Comparison of ENCODE assay signal across 26 mouse cellular contexts in genomic region chr6:113429965-113430364, GRCm38 (mm10). TPM values are rescaled to one million over a fixed set of nuclear protein-coding genes. Genes with fewer than 3 reads are reported as not detected.
A peak's percentile ranks its signal among the peaks of the same experiment; 100 is the strongest.
DNase-seq lines count a peak whose midpoint lies in the region; ATAC-seq and TF ChIP-seq lines count a peak whose summit lies in the region.
"Had no signal": no experiment of that assay in that cellular context is flagged by ENCODE, and none has a peak within 500 bp of the region (broad histone marks: within the 10 kb centered on the region; RNA-seq: fewer than 3 reads in every experiment).

No protein-coding gene starts in this region.

- no peak for ATAC-seq in liver, postnatal 0 days
- no peak for ATAC-seq in liver, embryonic 12.5 days
- 0 out of 2 replicates have a peak, but pooled peaks have one; percentile 37 for ATAC-seq in common myeloid progenitor, adult 5-6 weeks (replicated peaks; ENCODE audit: low read depth, poor library complexity, severe bottlenecking)
- ATAC-seq in forebrain, embryonic 15.5 days (replicated peaks) = no peak
- ATAC-seq: activated CD4-positive, CD25-positive, alpha-beta regulatory T cell, adult 4 months; forebrain, embryonic 13.5 days; forebrain, embryonic 16.5 days had no signal

- no peak for TF ChIP-seq EP300 in liver, postnatal 0 days (IDR thresholded peaks at IDR 0.05; ENCODE audit: low read depth)
- TF ChIP-seq EP300 in MEL (IDR thresholded peaks at IDR 0.05; ENCODE audit: low read depth in 1 of 2, low read length in 2 of 2) = no peak
- no peak for TF ChIP-seq EP300 in heart, adult 2 months (IDR thresholded peaks at IDR 0.05; ENCODE audit: insufficient read depth, low read depth, low read length)

- H3K4me3 ChIP-seq in liver, postnatal 0 days (ENCODE audit: low read depth, low read length) = no peak overlapping the region
- no peak overlapping the region for H3K4me3 ChIP-seq in liver, embryonic 12.5 days
- H3K4me3 ChIP-seq in MEL (ENCODE audit: control insufficient read depth in 1 of 2, insufficient read depth in 1 of 2, low read depth in 2 of 2, low read length in 2 of 2) = no peak overlapping the region
- no peak overlapping the region for H3K4me3 ChIP-seq in forebrain, embryonic 15.5 days
- no peak overlapping the region for H3K4me3 ChIP-seq in heart, adult 2 months
- H3K4me3 ChIP-seq: embryonic facial prominence, embryonic 13.5 days; embryonic facial prominence, embryonic 15.5 days; erythroblast, embryonic 14.5 days; forebrain, embryonic 10.5 days; forebrain, embryonic 13.5 days had no signal

- H3K4me2 ChIP-seq in liver, postnatal 0 days (ENCODE audit: low read depth, low read length) = peak overlapping the region; percentile 45; the same call in 1 of the 2 replicates
- no peak overlapping the region for H3K4me2 ChIP-seq in liver, embryonic 12.5 days
- no peak overlapping the region for H3K4me2 ChIP-seq in forebrain, embryonic 15.5 days (replicated peaks)
- H3K4me2 ChIP-seq: embryonic facial prominence, embryonic 13.5 days; embryonic facial prominence, embryonic 15.5 days; forebrain, embryonic 13.5 days had no signal

- no peaks in the 10 kb centered on the region for H3K9me3 ChIP-seq in liver, postnatal 0 days (ENCODE audit: low read length)
- 0 out of 2 replicates have a peak, but pooled peaks cover 5% of the 10 kb centered on the region for H3K9me3 ChIP-seq in liver, embryonic 12.5 days (replicated peaks)
- no peaks in the 10 kb centered on the region for H3K9me3 ChIP-seq in MEL (replicated peaks; ENCODE audit: insufficient read depth, low read length)
- no peaks in the 10 kb centered on the region for H3K9me3 ChIP-seq in forebrain, embryonic 15.5 days
- H3K9me3 ChIP-seq: embryonic facial prominence, embryonic 13.5 days; embryonic facial prominence, embryonic 15.5 days had no signal

- no peak overlapping the region for H3K27ac ChIP-seq in liver, postnatal 0 days (ENCODE audit: low read depth)
- H3K27ac ChIP-seq in liver, embryonic 12.5 days = no peak overlapping the region
- no peak overlapping the region for H3K27ac ChIP-seq in MEL (ENCODE audit: control insufficient read depth, low read depth, low read length)
- H3K27ac ChIP-seq in forebrain, embryonic 15.5 days (replicated peaks) = no peak overlapping the region
- no peak overlapping the region for H3K27ac ChIP-seq in heart, adult 2 months
- H3K27ac ChIP-seq: embryonic facial prominence, embryonic 13.5 days; embryonic facial prominence, embryonic 15.5 days; forebrain, embryonic 10.5 days; forebrain, embryonic 13.5 days had no signal

- TF ChIP-seq CTCF in liver, postnatal 0 days (IDR thresholded peaks at IDR 0.05; ENCODE audit: low read depth) = no peak
- no peak for TF ChIP-seq CTCF in MEL (IDR thresholded peaks at IDR 0.05 in 2 of 3, conservative IDR thresholded peaks at IDR 0.05 in 1 of 3; ENCODE audit: control insufficient read depth in 1 of 3, insufficient read depth in 1 of 3, low read depth in 2 of 3, low read length in 3 of 3, poor library complexity in 1 of 3, severe bottlenecking in 1 of 3)
- no peak for TF ChIP-seq CTCF in heart, adult 2 months (IDR thresholded peaks at IDR 0.05)

- no peaks in the 10 kb centered on the region for H3K79me2 ChIP-seq in MEL (ENCODE audit: control insufficient read depth, insufficient read depth, low read length, poor library complexity)
- H3K79me2 ChIP-seq in heart, adult 2 months (replicated peaks; ENCODE audit: control insufficient read depth, insufficient read depth, low read length) = no peaks in the 10 kb centered on the region

- no peak for TF ChIP-seq POLR2A in MEL (IDR thresholded peaks at IDR 0.05; ENCODE audit: control insufficient read depth in 1 of 2, insufficient read depth in 1 of 2, low read depth in 1 of 2, low read length in 2 of 2, poor library complexity in 1 of 2)
- no peak for TF ChIP-seq POLR2A in heart, adult 2 months (IDR thresholded peaks at IDR 0.05; ENCODE audit: insufficient read depth, low read depth, low read length)

- 0 out of 2 replicates have a peak overlapping the region, but pooled peaks have one; percentile 22 for H3K9ac ChIP-seq in liver, postnatal 0 days (replicated peaks)
- no peak overlapping the region for H3K9ac ChIP-seq in liver, embryonic 12.5 days
- H3K9ac ChIP-seq in MEL (ENCODE audit: control insufficient read depth, low read depth, low read length, poor library complexity, severe bottlenecking) = no peak overlapping the region
- no peak overlapping the region for H3K9ac ChIP-seq in forebrain, embryonic 15.5 days (replicated peaks)
- no peak overlapping the region for H3K9ac ChIP-seq in heart, adult 2 months (ENCODE audit: low read depth, low read length)
- H3K9ac ChIP-seq: embryonic facial prominence, embryonic 13.5 days; embryonic facial prominence, embryonic 15.5 days; forebrain, embryonic 13.5 days had no signal

- 52% methylated on average over 3 of the region's 3 CpGs for WGBS in liver, postnatal 0 days (ENCODE audit: insufficient replicate concordance)
- 50% methylated on average over 3 of the region's 3 CpGs for whole genome bisulfite sequencing in liver, embryonic 12.5 days (ENCODE audit: insufficient replicate concordance)
- WGBS in forebrain, embryonic 15.5 days = 78% methylated on average over 3 of the region's 3 CpGs
- WGBS in heart, adult 2 months = 67% methylated on average over 3 of the region's 3 CpGs

- no peaks in the 10 kb centered on the region for H3K36me3 ChIP-seq in liver, postnatal 0 days (replicated peaks; ENCODE audit: insufficient read depth, low read length)
- no peaks in the 10 kb centered on the region for H3K36me3 ChIP-seq in liver, embryonic 12.5 days
- no peaks in the 10 kb centered on the region for H3K36me3 ChIP-seq in MEL (ENCODE audit: control insufficient read depth in 1 of 2, insufficient read depth in 2 of 2, low read length in 2 of 2)
- H3K36me3 ChIP-seq in forebrain, embryonic 15.5 days = no peaks in the 10 kb centered on the region
- no peaks in the 10 kb centered on the region for H3K36me3 ChIP-seq in heart, adult 2 months (ENCODE audit: control insufficient read depth, insufficient read depth, low read length)
- H3K36me3 ChIP-seq: embryonic facial prominence, embryonic 13.5 days; embryonic facial prominence, embryonic 15.5 days; forebrain, embryonic 10.5 days had no signal

- DNase-seq in liver, postnatal 0 days = no peak
- DNase-seq in MEL (ENCODE audit: low read depth, low spot score) (no peak), adipocyte (ENCODE audit: low spot score) (peak; percentile 28)
- no peak for DNase-seq in heart, adult 2 months
- DNase-seq: adrenal gland, adult 2 months; adrenal gland, postnatal 10 days; adrenal gland, postnatal 25 days; cerebellum, adult 11-12 months; cerebellum, adult 2 months; cerebellum, adult 9-10 months; cerebellum, postnatal 10 days; cerebellum, postnatal 25 days; embryo, embryonic 11 days had no signal

- 0 out of 2 replicates have a peak, but pooled peaks cover 3% of the 10 kb centered on the region for H3K4me1 ChIP-seq in liver, postnatal 0 days (ENCODE audit: insufficient read depth)
- H3K4me1 ChIP-seq in liver, embryonic 12.5 days = no peaks in the 10 kb centered on the region
- peaks cover 0 to 7% of the 10 kb centered on the region in 2 experiments; a peak in 3 of 4 replicates for H3K4me1 ChIP-seq in MEL (ENCODE audit: control insufficient read depth in 1 of 2, insufficient read depth in 2 of 2, low read length in 2 of 2)
- no peaks in the 10 kb centered on the region for H3K4me1 ChIP-seq in forebrain, embryonic 15.5 days
- H3K4me1 ChIP-seq in heart, adult 2 months (ENCODE audit: control insufficient read depth, insufficient read depth, low read length) = no peaks in the 10 kb centered on the region
- H3K4me1 ChIP-seq: embryonic facial prominence, embryonic 13.5 days; embryonic facial prominence, embryonic 15.5 days; forebrain, embryonic 10.5 days; forebrain, embryonic 13.5 days had no signal

- no peaks in the 10 kb centered on the region for H3K27me3 ChIP-seq in liver, postnatal 0 days (ENCODE audit: insufficient read depth, low read length)
- no peaks in the 10 kb centered on the region; the same call in 1 of the 2 replicates for H3K27me3 ChIP-seq in liver, embryonic 12.5 days (replicated peaks)
- no peaks in the 10 kb centered on the region for H3K27me3 ChIP-seq in MEL (ENCODE audit: control insufficient read depth in 1 of 2, insufficient read depth in 2 of 2, low read length in 2 of 2)
- no peaks in the 10 kb centered on the region for H3K27me3 ChIP-seq in forebrain, embryonic 15.5 days
- no peaks in the 10 kb centered on the region for H3K27me3 ChIP-seq in heart, adult 2 months (ENCODE audit: control insufficient read depth, insufficient read depth, low read length)
- H3K27me3 ChIP-seq: embryonic facial prominence, embryonic 13.5 days; embryonic facial prominence, embryonic 15.5 days; Patski had no signal

- intact Hi-C loops in heart, adult 2 months (cut with DNase I) = no loop called here

- no peak for TF ChIP-seq RAD21 in MEL (IDR thresholded peaks at IDR 0.05; ENCODE audit: low read depth, low read length)

RNA-seq across cellular contexts. Expression of gene Cidec, which starts 5.6 kb away (rescaled TPM):
- 5.9 and 8.2 TPM in 2 replicates for polyA plus RNA-seq in liver, postnatal 0 days (2015; fragmentation: Nextera tagmentation; extraction: Ambion mirVana)
- not detected in 2 replicates for polyA plus RNA-seq in liver, embryonic 12.5 days (2016; fragmentation: Nextera tagmentation; extraction: Ambion mirVana)
- not detected in 2 replicates for total RNA-seq in MEL (2012; rRNA removed)
- polyA plus RNA-seq in MEL (2012; ENCODE audit: insufficient read depth in 1 of 2, insufficient read length in 2 of 2, low read depth in 1 of 2, low replicate concordance in 2 of 2, missing spikeins in 1 of 2) = not detected
- total RNA-seq in common myeloid progenitor, adult 5-6 weeks (2017) = not detected in 2 replicates
- polyA plus RNA-seq in forebrain, embryonic 15.5 days (2015; fragmentation: Nextera tagmentation; extraction: Ambion mirVana) = not detected in 2 replicates
- total RNA-seq in heart, adult 2 months (2021) = 10 to 100 TPM in 1 of 2 experiments, 1 to 10 TPM in 1; 7.8 to 10.6 TPM
- 36.8 and 77.7 TPM in 2 replicates for polyA plus RNA-seq in heart, adult 2 months (2012; rRNA removed)
- polyA plus RNA-seq: activated CD4-positive, CD25-positive, alpha-beta regulatory T cell, adult 4 months; C2C12; embryonic facial prominence, embryonic 11.5 days; embryonic facial prominence, embryonic 13.5 days; embryonic facial prominence, embryonic 15.5 days; erythroblast, embryonic 14.5 days; forebrain, embryonic 10.5 days; forebrain, embryonic 13.5 days; forebrain, embryonic 16.5 days; Patski had no signal

RNA-seq across cellular contexts. Expression of gene Rpusd3, which starts 10.8 kb away (rescaled TPM):
- polyA plus RNA-seq in liver, postnatal 0 days (2015; fragmentation: Nextera tagmentation; extraction: Ambion mirVana) = 17.1 and 20.5 TPM in 2 replicates
- polyA plus RNA-seq in liver, embryonic 12.5 days (2016; fragmentation: Nextera tagmentation; extraction: Ambion mirVana) = 19.8 and 22.2 TPM in 2 replicates
- 24.8 and 29.4 TPM in 2 replicates for total RNA-seq in MEL (2012; rRNA removed)
- polyA plus RNA-seq in MEL (2012; ENCODE audit: insufficient read depth in 1 of 2, insufficient read length in 2 of 2, low read depth in 1 of 2, low replicate concordance in 2 of 2, missing spikeins in 1 of 2) = 10 to 100 TPM in 1 of 2 experiments, not detected in 1; 34.1 TPM
- total RNA-seq in common myeloid progenitor, adult 5-6 weeks (2017) = 5.5 and 9.0 TPM in 2 replicates
- 14.8 and 23.3 TPM in 2 replicates for polyA plus RNA-seq in forebrain, embryonic 15.5 days (2015; fragmentation: Nextera tagmentation; extraction: Ambion mirVana)
- 10 to 100 TPM in 1 of 2 experiments, 1 to 10 TPM in 1; 8.3 to 10.3 TPM for total RNA-seq in heart, adult 2 months (2021)
- polyA plus RNA-seq in heart, adult 2 months (2012; rRNA removed) = 30.4 and 39.0 TPM in 2 replicates

RNA-seq across cellular contexts. Expression of gene Jagn1, which starts 12.4 kb away (rescaled TPM):
- 49.2 and 49.9 TPM in 2 replicates for polyA plus RNA-seq in liver, postnatal 0 days (2015; fragmentation: Nextera tagmentation; extraction: Ambion mirVana)
- polyA plus RNA-seq in liver, embryonic 12.5 days (2016; fragmentation: Nextera tagmentation; extraction: Ambion mirVana) = 56.0 and 57.1 TPM in 2 replicates
- 82.8 and 95.6 TPM in 2 replicates for total RNA-seq in MEL (2012; rRNA removed)
- 10 to 100 TPM in 1 of 2 experiments, not detected in 1; 80.6 TPM for polyA plus RNA-seq in MEL (2012; ENCODE audit: insufficient read depth in 1 of 2, insufficient read length in 2 of 2, low read depth in 1 of 2, low replicate concordance in 2 of 2, missing spikeins in 1 of 2)
- 28.6 and 32.7 TPM in 2 replicates for total RNA-seq in common myeloid progenitor, adult 5-6 weeks (2017)
- polyA plus RNA-seq in forebrain, embryonic 15.5 days (2015; fragmentation: Nextera tagmentation; extraction: Ambion mirVana) = 89.2 and 93.1 TPM in 2 replicates
- 10 to 100 TPM; 21.1 to 22.5 TPM for total RNA-seq in heart, adult 2 months (2021)
- 43.3 and 57.2 TPM in 2 replicates for polyA plus RNA-seq in heart, adult 2 months (2012; rRNA removed)

RNA-seq across cellular contexts. Expression of gene Il17re, which starts 28.3 kb away (rescaled TPM):
- polyA plus RNA-seq in liver, postnatal 0 days (2015; fragmentation: Nextera tagmentation; extraction: Ambion mirVana) = 0.26 and 0.49 TPM in 2 replicates
- polyA plus RNA-seq in liver, embryonic 12.5 days (2016; fragmentation: Nextera tagmentation; extraction: Ambion mirVana) = 0.36 and 0.41 TPM in 2 replicates
- 0.13 TPM in 1 of 2 replicates, not detected in the other for total RNA-seq in MEL (2012; rRNA removed)
- polyA plus RNA-seq in MEL (2012; ENCODE audit: insufficient read depth in 1 of 2, insufficient read length in 2 of 2, low read depth in 1 of 2, low replicate concordance in 2 of 2, missing spikeins in 1 of 2) = not detected
- total RNA-seq in common myeloid progenitor, adult 5-6 weeks (2017) = 1.6 and 2.6 TPM in 2 replicates
- polyA plus RNA-seq in forebrain, embryonic 15.5 days (2015; fragmentation: Nextera tagmentation; extraction: Ambion mirVana) = not detected in 2 replicates
- 1 to 10 TPM in 1 of 2 experiments, under 1 TPM in 1; 0.55 to 1.1 TPM for total RNA-seq in heart, adult 2 months (2021)
- 1.2 and 1.9 TPM in 2 replicates for polyA plus RNA-seq in heart, adult 2 months (2012; rRNA removed)
- polyA plus RNA-seq: C2C12; erythroblast, embryonic 14.5 days; forebrain, embryonic 16.5 days had no signal

RNA-seq across cellular contexts. Expression of gene Ttll3, which starts 40.9 kb away (rescaled TPM):
- polyA plus RNA-seq in liver, postnatal 0 days (2015; fragmentation: Nextera tagmentation; extraction: Ambion mirVana) = 0.38 and 0.83 TPM in 2 replicates
- polyA plus RNA-seq in liver, embryonic 12.5 days (2016; fragmentation: Nextera tagmentation; extraction: Ambion mirVana) = 1.1 and 1.3 TPM in 2 replicates
- total RNA-seq in MEL (2012; rRNA removed) = 4.1 and 5.7 TPM in 2 replicates
- 10 to 100 TPM in 1 of 2 experiments, not detected in 1; 11.2 TPM for polyA plus RNA-seq in MEL (2012; ENCODE audit: insufficient read depth in 1 of 2, insufficient read length in 2 of 2, low read depth in 1 of 2, low replicate concordance in 2 of 2, missing spikeins in 1 of 2)
- total RNA-seq in common myeloid progenitor, adult 5-6 weeks (2017) = 0.78 and 1.4 TPM in 2 replicates
- polyA plus RNA-seq in forebrain, embryonic 15.5 days (2015; fragmentation: Nextera tagmentation; extraction: Ambion mirVana) = 7.6 and 8.1 TPM in 2 replicates
- total RNA-seq in heart, adult 2 months (2021) = 1 to 10 TPM in 1 of 2 experiments, under 1 TPM in 1; 0.97 to 1.5 TPM
- polyA plus RNA-seq in heart, adult 2 months (2012; rRNA removed) = 3.2 and 4.8 TPM in 2 replicates
